Mouse (Mus musculus): Measurements from ENCODE around the gene Tmem178b. TPM values are rescaled to one million over a fixed set of nuclear protein-coding genes. Genes with fewer than 3 reads are reported as not detected.
A peak's percentile ranks its signal among the peaks of the same experiment; 100 is the strongest.

Tmem178b gene
- total RNA-seq, 2 experiments from 2014 or later: 258 to 291 TPM

DNA sequence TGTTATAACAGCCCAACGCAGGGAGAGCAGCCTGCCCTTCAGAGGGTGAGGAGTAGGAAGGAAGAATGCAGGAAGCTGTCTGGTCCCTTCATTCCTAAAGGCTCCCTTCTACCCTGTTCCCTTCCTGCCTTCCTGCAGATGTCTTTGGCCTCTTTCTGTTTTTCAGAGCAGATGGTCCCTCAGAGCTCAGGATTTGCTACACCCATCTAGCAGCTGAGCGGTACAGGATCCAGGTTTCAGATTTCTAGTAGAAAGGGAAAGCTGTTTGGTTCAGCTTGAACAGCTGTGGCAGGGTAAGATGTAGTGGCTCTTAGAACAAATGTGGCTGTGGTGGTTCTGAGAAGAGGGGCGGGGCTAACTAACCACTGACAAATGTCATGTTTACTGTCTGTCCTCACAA, 197.9 kb downstream of the Tmem178b start:
- no peak for DNase-seq
- intact Hi-C loops (cut with DNase I): no loop called here

DNA sequence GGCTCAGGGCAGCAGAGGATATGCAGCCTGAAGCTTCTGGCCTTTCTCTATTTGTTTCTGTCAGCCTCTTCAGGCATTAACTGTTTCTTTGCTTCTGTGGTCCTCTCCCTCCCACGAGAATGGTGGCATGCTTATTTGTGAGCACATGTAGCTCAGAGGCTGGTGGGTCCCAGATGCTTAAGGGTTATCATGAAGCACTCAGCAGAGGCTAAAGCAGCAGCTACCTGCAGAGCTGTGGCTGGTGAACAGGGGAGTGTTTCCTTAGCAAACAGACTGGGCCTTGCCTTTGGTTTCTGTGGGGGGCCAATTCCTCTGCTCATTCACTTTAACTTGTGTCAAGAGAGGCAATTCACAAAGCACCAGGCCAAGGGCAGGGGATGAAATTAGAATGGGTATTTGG, 203.0 kb downstream of the Tmem178b start:
- intact Hi-C loops (cut with DNase I): no loop called here
- no peak for DNase-seq

DNA sequence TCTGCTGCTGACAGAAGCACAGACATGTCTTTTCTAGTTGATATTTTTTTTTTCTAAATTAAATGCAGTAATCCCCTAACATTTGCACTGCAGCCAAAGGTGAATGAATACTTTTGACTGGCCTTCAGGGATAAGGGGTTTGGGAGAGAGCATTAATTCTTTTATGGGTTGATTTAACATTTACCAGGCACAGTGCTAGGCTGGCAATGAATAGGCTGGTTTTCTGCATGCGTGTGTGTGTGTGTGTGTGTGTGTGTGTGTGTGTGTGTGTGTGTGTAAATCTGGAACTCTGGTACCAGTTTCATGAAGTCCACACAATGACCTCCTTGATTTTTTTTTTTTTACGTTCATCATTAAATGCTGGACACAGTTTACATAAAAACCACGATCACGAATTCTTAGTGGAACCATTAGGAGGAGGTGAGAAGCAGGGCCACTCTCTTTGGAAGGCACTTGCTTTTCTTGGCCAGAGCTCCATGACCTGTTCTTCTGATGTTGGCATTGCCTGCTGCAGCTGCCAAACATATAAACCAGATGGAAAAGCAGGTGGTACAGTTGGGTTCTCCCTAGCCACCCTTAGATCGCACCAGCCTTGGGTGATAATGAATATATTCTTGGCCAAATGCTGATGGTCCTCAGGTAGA, 203.7 kb downstream of the Tmem178b start:
- intact Hi-C loops (cut with DNase I): no loop called here
- DNase-seq: no peak

DNA sequence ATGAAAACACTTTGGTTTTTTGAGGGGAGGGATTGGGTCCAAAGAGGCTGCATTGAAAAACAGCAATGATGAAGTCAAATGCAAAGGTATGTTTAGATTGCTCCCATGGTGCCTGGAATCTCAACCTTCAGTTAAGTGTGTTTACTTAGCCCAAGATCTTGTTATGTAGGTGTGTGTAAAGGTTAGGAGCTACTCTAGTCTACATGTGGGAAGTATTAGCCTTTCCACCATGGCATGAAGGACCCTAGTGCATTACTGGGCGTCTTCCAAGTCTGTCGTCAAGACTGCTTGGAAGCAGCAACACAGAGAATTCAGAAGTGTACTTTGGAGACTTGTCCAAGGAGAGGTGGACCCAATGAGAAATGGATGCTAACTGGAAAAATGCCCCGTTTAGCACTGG, 205.3 kb downstream of the Tmem178b start:
- DNase-seq: no peak
- intact Hi-C loops (cut with DNase I): no loop called here

DNA sequence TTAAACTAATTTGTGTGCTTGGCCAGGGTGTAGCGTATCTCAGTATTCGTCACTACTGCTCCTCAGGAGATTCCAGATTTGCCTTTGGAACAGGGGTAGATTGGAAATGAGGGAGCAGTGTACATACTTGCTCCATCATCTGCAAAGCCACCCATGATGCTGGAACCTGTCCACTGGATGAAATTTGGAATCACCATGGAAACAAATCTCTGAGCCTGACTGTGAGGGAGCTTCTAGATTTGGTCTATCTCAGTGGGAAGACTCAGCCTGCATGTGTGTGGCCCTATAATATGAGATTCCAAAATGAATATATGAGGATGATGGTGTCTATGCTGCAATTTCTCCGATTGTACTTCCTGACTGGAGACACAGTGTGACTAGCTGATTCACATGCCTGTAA, 210.7 kb downstream of the Tmem178b start:
- intact Hi-C loops (cut with DNase I): no loop called here
- DNase-seq: no peak

DNA sequence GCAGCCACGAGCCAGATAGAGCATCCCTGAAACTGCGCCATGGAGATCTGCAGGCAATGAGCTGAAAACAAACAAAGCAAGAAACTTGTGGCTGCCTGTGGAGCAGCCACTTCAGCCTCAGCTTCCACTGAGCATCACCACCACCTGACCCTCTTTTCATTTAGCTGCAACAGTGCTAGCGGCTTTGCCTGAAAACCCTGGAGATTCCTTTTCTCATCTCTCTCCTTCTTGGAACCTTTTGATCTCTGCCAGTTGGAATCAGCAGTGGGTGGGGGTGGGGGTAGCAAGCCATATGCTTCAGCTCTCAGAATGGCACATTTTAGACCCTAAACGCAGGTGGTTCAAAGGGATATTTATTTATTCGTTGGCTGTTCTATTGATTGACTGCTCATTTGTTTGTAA, 218.2 kb downstream of the Tmem178b start:
- intact Hi-C loops (cut with DNase I): no loop called here
- DNase-seq: peak; percentile 40

DNA sequence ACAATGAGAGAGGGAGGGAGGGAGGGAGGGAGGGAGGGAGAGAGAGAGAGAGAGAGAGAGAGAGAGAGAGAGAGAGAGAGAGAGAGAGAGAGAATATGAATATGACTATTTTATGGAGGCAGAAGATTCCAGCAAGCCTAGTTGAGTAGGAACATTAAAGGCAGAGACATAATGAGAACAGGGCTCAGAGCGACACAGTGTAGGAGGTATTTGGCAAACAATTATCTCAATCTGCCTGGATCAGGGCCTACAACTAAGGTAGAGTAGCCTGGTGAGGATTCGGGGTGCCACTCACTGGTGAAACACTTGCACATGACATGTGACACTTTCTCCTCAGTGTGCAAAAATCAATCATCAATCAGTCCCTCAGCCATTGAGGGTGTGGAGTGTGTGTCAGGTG, 225.4 kb downstream of the Tmem178b start:
- DNase-seq: no peak
- intact Hi-C loops (cut with DNase I): no loop called here

DNA sequence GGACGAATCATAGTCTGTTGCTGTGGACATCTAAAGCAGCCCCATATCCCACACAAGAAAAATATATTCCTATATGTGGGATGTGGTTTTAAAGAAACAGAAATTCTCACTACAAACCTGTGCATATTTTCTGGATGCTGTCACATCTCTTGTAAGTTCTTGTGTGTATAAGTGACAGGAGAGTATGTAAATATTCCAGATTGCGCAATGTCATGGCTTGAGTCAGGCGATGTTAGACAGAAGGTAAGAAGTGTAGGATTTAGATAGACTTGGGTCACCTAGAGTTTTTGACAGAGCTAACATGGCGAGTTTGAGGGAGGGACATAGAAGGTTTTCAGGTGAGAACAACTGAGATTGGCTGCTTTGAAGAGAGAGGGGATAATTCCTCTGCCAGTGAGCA, 228.7 kb downstream of the Tmem178b start:
- intact Hi-C loops (cut with DNase I): no loop called here
- DNase-seq: no peak

DNA sequence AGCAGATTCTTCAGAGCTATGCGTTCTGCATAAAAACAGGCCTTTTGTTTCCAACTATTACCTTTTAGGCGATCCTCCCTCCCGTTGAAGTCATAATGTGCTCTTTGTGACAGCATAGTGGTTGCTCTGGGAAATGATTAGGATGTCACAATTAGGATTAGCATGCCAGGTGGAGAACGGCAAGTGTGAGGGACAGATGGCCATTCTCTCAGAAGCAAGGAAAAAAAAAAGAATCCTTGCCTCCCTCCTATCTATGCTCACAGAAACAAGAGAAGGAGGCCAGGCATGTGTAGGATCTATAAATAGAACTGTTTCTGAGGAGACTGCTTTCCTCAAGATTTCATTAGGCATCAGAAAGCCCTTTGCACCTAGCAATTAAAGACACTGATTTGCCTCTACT, 229.8 kb downstream of the Tmem178b start:
- intact Hi-C loops (cut with DNase I): no loop called here
- DNase-seq: no peak

DNA sequence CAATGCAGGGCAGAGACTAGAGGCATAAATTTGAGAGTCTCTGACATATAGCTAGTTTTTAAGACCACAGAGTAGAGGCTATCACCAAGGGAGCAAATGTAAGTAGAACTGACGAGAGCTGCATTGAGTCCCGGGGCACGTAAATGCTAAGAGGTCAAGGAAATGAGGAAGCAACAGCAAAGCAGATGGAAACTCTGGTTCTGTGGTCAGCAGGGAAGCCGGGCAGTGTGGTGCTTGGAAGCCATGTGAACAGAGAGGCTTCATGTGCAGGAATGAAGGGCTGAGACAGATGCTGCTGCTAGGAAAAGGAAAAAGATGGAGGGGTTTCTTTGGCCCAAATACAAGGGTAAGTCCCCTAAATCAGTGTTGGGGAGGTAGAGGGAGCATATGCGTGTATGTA, 237.0 kb downstream of the Tmem178b start:
- intact Hi-C loops (cut with DNase I): no loop called here

DNA sequence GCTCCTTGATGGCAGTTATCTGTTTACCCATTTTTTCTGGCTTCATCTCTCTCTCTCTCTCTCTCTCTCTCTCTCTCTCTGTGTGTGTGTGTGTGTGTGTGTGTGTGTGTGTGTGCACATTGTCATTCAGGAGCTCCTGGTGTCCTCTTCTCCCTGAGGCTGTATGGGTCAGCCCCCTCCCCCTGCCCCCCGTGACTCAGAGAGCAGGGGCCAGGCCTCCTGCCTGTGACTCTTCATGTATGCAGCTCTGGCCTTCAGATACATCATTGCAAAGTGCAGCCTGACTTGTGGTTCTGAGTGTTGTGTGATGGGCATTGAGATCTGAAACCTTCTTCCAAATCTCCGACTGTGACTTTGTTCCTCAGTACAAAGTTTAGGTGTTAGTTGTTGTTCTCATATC, 237.7 kb downstream of the Tmem178b start:
- DNase-seq: no peak
- intact Hi-C loops (cut with DNase I): no loop called here

More for the DNA sequence above, 237.0 kb downstream of the Tmem178b start:
- DNase-seq: no peak

DNA sequence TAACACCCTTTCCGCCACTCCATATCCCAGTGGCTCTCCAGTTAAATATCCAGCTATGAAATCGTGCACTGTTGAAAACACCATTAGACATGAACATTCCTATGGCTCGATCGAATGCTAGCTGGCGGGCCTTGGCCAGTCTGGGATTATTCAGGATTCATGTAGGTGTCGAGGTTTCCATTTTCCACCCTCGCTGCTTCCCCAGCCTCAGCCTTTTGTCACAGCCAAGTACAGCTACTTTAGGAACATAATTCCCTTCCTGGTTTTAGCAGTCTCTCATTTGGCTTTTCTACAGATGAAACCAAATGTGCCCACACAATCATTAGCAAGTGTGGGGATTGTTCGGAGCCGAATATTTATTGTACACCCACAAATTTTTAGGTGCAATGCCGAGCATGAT, 239.4 kb downstream of the Tmem178b start:
- no peak for DNase-seq
- intact Hi-C loops (cut with DNase I): no loop called here

DNA sequence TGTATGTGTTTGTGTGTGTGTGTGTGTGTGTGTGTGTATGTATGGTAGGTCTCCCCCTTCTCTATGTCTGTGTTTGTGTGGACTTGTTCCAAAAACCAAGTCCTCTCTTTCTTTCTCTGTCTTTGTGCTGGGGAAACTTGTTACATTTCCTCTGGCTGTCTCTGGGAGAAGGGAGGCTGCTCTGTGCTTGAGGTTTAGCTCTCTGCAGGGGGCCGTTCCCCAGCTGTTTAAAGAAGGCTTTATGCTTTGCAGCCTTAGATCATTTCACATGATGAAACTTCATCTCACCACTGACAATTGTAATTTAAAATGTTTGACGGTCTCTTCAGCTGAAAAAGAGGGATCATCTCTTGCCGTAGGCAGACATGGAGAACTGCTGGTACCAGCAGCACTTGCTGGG, 243.2 kb downstream of the Tmem178b start:
- DNase-seq: no peak
- intact Hi-C loops (cut with DNase I): no loop called here

DNA sequence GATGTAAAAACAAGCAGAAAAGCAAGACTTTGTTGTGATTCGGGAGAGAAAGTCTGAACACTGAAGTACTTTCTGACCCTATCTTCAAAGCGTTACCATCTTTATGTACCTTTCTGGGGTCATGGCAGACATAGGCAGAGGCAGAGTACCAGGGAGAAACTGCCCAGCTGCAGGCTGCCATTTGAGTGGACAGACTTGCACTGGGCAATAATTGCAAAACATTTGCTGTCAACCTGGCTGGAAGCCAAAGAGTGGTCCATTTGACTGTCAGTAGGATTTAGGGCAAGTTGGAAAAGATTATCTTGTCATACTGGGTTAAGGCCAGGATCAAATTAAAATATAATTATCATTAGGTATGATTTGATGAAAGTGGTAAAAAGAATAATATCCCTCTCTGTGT, 247.1 kb downstream of the Tmem178b start:
- peak; percentile 57 for DNase-seq
- intact Hi-C loops (cut with DNase I): no loop called here

DNA sequence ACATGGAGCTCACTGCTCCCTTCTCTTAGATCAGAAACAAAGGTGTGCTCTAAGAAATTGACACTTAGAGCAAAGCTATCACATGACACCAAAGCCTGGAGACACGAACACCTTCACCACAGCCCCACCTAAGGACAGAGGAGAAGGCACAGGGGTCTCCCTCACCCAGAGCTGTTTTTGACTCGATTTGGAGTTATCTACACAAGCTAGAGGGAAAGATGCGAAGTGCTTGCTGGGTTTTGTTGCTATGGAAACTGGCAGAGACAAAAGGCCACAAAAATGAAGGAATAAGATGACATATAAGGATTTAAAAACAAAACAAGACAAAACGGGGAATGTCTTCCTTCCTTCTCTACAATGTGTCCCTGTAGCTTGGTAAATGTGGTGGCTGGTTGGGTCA, 248.4 kb downstream of the Tmem178b start:
- intact Hi-C loops (cut with DNase I): no loop called here
- no peak for DNase-seq

DNA sequence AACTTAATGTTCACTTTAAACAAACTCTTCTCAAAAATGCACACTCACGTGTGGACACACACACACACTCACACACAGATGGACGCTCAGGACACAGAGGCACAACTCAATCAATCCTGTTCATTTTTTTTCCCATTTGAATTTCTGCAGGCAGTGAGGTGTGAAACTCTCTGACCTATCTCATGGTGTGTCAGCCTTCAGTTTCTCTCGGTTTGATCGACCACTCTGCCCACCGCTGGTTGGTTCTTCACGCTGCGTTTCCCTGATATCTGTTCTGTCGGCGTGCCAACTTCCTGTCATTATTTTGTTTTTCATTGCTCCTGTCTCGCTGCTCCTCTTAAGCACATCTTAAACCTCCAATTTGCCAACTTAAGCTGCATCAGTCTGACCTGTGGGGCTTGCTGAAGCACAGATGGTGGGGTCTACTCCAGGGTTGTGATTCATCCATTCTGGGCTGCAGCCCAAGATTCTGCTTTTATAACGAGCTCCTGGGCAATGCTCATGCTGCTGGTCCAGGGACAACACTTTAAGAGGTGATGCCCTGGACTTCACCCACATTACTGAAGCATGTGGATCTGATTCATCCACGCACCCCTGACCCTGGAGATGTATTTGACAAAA, 250.1 kb downstream of the Tmem178b start:
- peak; percentile 63 for DNase-seq
- intact Hi-C loops (cut with DNase I): no loop called here

DNA sequence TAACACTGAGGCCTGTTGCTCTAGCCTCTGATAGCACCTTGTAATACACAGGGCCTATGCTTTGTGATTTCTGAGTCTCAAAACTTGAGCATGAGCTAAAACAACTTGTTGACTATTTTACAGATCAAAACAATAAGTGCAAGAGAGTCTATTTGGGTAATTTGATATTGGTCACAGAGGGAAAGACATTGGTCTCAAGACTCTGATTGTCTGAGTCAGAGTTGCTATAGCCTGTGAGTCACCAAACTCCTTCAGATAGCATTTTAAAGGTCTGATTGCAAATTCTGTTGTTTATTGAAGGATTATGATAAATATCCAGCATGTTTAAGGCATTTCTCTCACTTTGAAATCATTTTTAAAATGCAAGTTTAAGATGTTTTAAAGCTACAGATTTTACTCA, 250.9 kb downstream of the Tmem178b start:
- DNase-seq: no peak
- intact Hi-C loops (cut with DNase I): loop anchor here (2.0 kb wide), 1 partner anchor 41 kb away; no protein-coding TSS in a partner anchor

DNA sequence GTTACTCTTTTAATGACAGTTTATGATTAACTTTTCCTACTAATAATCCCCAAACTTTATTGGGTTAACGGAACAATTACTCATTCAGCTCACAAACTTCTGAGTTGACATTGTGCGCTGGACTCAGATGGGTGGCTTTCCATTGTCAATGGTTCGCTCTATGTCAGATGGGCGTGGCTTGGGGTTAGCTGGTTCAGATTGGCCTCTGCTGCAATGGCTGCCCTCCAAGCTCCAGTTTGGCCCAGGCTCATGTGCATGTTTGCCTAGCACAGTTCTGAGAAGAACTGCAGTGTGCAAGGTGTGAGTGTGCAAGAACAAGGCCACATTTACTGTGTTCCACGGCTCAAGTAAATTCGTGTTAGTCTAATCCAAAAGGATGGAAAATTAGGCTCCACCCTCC, 255.6 kb downstream of the Tmem178b start:
- intact Hi-C loops (cut with DNase I): no loop called here
- DNase-seq: no peak

DNA sequence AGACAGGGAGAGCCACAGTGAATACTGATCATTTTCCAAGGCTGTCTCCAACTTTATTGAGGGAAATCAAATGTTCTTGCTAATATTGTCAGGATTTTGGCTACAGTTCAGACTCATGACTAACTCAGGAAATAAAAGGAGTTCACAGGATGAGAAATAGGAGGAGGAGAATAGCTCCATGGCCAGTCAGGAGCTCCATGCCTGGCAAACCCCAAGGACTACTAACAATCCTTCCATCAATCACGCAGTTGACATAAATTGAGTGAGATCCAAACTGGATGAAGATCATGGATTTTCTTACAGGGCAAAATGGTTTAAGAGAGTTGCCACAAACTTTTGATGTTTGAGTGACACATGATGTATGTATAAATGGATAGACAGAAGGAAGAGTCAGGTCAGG, 258.9 kb downstream of the Tmem178b start:
- no peak for DNase-seq
- intact Hi-C loops (cut with DNase I): loop anchor here (10.0 kb wide), 1 partner anchor 257 kb away; the partner anchor contains the start of gene Tmem178b

DNA sequence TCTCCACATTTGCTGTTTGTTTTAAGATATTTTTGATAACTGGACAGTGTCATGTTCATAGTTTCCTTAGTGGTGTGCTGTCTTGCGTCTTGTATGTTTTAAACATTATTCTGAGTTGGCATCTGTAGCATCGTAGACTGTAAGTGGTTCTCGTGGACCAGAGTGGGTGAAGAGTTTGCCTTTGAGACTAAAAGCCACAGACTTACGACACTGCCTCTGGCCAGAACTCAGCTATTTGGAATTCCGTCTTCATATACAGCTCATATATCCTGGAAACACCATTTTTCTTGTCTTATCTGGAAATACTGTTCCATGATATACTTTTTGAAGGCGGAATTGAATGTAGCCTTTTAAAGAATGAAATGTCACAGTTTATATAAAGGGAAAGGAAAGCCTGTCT, 260.4 kb downstream of the Tmem178b start:
- DNase-seq: no peak
- intact Hi-C loops (cut with DNase I): loop anchor here (10.0 kb wide), 1 partner anchor 259 kb away; the partner anchor contains the start of gene Tmem178b

DNA sequence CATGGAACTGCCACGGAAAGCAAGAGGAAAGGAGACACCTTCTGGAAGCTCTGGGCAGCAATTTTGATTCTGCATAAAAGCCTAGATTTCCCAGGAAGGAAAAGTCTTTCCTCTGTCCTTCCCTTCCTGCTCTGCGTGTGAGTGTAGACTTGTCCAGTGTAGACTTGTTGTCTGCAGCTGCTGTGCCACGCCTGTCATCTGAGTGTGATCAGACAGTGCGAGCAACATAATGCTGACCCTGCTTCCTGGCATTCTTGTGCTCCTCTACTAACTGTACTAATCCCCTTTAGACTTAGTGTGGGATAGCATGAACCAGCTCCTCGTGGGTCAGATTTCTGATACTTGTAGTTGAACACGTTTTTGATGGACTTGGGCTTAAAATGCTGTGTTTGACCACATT, 262.6 kb downstream of the Tmem178b start:
- intact Hi-C loops (cut with DNase I): loop anchor here (10.0 kb wide), 1 partner anchor 261 kb away; the partner anchor contains the start of gene Tmem178b
- no peak for DNase-seq

DNA sequence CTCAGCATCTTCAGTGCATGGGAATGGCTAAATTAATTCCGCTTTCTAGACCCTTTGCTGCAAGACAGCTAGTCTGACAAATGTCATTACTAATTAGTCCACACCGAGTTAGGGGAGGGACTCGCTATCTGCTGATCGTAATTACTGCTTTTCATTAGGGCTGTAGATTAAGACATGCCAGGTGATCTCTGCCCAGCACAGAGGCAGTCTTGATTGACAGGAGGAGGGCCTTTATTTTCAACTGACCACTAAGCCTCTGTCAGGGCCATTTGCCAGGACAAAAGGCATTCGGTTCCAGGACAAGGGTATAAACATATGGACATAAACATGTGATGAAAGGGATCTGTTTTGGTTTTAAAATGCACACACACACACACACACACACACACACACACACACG, 264.3 kb downstream of the Tmem178b start:
- intact Hi-C loops (cut with DNase I): loop anchor here (10.0 kb wide), 1 partner anchor 263 kb away; the partner anchor contains the start of gene Tmem178b
- DNase-seq: no peak

All from left cerebral cortex, postnatal 4 days (tissue).